Mouse (Mus musculus): ENCODE data around the gene Rasal1. TPM values are rescaled to one million over a fixed set of nuclear protein-coding genes. Genes with fewer than 3 reads are reported as not detected.

Gene Rasal1
- total and polyA plus RNA-seq, 3 experiments = 0.33 TPM; not detected in 2

DNA sequence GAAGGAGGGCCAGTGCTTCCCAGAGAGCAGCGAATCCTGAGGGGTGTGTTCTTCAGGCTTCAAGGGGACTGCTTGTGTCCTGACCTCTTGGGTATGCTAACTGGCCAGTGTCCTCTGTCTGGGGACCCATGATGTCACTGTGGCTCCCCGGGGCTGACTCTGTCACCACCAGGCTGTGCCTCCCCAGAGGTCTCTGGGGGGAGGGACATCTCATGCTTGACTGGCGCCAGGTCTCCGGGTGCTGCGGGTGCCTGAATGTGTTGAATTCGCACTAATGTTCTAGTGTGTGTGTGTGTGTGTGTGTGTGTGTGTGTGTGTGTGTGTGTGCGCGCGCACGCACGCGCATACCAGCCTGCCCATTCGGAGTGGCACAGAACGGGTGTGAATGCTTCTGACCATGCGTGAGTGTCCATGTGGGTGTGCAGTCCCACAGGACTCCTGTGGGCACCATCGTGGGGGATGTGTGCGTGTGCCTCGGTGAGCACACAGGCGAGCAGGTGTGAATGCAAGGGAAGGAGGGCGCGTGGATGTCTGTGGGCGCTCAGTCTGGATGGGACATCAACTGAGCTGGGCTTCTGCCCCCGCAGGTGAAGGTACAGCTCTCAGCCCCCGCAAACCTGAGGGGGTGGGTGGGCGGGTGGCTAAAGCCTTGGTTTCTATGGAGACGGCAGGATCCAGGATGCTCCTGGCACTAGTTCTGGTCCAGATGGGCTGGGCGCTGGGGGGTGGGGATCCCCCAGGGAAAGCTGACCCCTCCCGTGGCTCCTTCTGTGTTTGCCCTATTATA is 4.5 kb downstream of the Rasal1 start:
- Histone ChIP-seq H3K27me3 (ENCODE audit: control insufficient read depth, insufficient read depth, low read length) (peaks cover 4% of the 10 kb centered on the region), H3K4me3 (no peak overlapping the region), H3K27ac (no peak overlapping the region), H3K36me3 (ENCODE audit: control insufficient read depth, insufficient read depth, low read length) (no peaks in the 10 kb centered on the region), H3K79me2 (replicated peaks; ENCODE audit: control insufficient read depth, insufficient read depth, low read length) (no peaks in the 10 kb centered on the region), H3K9ac (ENCODE audit: low read depth, low read length) (no peak overlapping the region), H3K4me1 (ENCODE audit: control insufficient read depth, insufficient read depth, low read length) (0 out of 2 replicates have a peak, but pooled peaks cover 1% of the 10 kb centered on the region)
- DNase-seq = no peak
- intact Hi-C loops (cut with DNase I) = no loop called here
- 81% methylated on average over 28 of the region's 28 CpGs for WGBS
- no peak for TF ChIP-seq EP300 (IDR thresholded peaks at IDR 0.05; ENCODE audit: insufficient read depth, low read depth, low read length)

DNA sequence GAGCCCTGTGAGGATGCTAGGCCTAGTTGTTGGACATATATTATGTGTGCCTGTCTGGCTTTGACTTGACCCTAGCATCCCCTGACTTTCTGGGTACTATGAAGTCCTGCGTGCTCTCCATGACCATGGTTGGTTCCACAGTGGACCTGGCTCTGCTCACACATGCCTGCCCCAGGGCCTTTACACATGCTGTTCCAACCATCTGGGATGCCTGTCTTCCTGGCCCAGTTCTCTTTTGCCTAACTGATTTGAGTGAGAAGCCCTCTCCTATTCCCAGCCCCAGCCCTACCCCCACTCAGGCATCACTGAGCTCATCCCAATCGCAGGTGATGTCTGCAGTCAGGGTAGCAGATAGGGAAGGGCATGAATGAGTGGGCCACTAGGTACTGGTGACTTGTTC is 5.3 kb downstream of the Rasal1 start:
- Histone ChIP-seq H3K79me2 (replicated peaks; ENCODE audit: control insufficient read depth, insufficient read depth, low read length) (no peaks in the 10 kb centered on the region), H3K4me3 (no peak overlapping the region), H3K27me3 (ENCODE audit: control insufficient read depth, insufficient read depth, low read length) (peaks cover 1% of the 10 kb centered on the region; the same call in 1 of the 2 replicates), H3K36me3 (ENCODE audit: control insufficient read depth, insufficient read depth, low read length) (no peaks in the 10 kb centered on the region), H3K4me1 (ENCODE audit: control insufficient read depth, insufficient read depth, low read length) (no peaks in the 10 kb centered on the region), H3K9ac (ENCODE audit: low read depth, low read length) (no peak overlapping the region), H3K27ac (no peak overlapping the region)
- TF ChIP-seq EP300 (IDR thresholded peaks at IDR 0.05; ENCODE audit: insufficient read depth, low read depth, low read length) (no peak), CTCF (IDR thresholded peaks at IDR 0.05) (no peak), POLR2A (IDR thresholded peaks at IDR 0.05; ENCODE audit: insufficient read depth, low read depth, low read length) (no peak)
- intact Hi-C loops (cut with DNase I) = no loop called here
- no peak for DNase-seq
- 92% methylated on average over 2 of the region's 2 CpGs for WGBS

DNA sequence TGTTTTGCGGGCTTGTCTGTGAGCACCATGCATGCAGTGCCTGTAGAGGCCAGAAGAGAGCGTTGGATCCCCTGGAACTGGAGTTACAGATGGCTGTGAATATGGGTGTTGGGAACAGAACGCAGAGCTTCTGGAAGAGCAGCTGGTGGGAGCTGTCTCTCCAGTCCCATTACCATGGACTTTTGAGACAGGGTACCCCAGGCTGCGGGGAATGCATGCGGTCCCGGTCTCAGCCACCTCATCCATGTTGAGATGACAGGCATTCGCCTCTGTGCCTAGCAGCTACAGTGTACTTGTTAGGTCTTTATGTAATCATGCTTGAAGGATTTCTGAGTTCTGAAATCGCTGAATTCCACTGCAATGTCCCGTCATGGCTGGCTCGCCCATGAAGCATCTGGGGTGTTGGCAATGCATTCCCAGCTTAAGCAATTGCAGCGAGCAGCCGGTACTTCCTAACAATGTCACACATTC is 7.7 kb downstream of the Rasal1 start:
- DNase-seq = peak in 1 of 2 experiments; percentile 32
- no peak overlapping the region for H3K9ac ChIP-seq (ENCODE audit: low read depth, low read length)
- intact Hi-C loops (cut with DNase I) = no loop called here
- 74% methylated on average over 12 of the region's 12 CpGs for WGBS
- H3K27ac ChIP-seq = no peak overlapping the region
- no peaks in the 10 kb centered on the region for H3K27me3 ChIP-seq (ENCODE audit: control insufficient read depth, insufficient read depth, low read length)
- no peaks in the 10 kb centered on the region for H3K36me3 ChIP-seq (ENCODE audit: control insufficient read depth, insufficient read depth, low read length)
- TF ChIP-seq CTCF (IDR thresholded peaks at IDR 0.05) = no peak
- no peak for TF ChIP-seq POLR2A (IDR thresholded peaks at IDR 0.05; ENCODE audit: insufficient read depth, low read depth, low read length)
- no peak for TF ChIP-seq EP300 (IDR thresholded peaks at IDR 0.05; ENCODE audit: insufficient read depth, low read depth, low read length)
- H3K4me3 ChIP-seq = no peak overlapping the region
- H3K79me2 ChIP-seq (replicated peaks; ENCODE audit: control insufficient read depth, insufficient read depth, low read length) = no peaks in the 10 kb centered on the region
- H3K4me1 ChIP-seq (ENCODE audit: control insufficient read depth, insufficient read depth, low read length) = no peaks in the 10 kb centered on the region

DNA sequence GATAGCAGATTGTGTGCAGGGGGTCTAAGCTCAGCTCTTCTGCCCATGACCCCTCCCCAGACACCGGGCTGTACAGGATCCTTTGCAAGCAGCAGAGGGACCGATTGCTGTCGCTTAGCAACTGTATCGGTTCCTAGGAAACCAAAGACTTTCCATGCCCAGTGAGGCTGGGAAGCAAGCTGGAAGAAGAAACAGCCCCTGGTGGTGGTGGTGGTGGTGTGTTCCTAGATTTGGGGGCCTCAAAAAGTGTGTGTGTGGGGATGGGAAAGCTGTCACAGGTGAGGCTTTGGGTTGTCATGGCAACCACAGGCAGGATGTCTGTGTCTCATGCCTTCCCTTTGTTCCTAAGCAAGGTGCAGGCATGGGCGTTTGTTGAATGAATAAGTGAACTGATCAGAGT is 12.2 kb downstream of the Rasal1 start:
- no peaks in the 10 kb centered on the region for H3K79me2 ChIP-seq (replicated peaks; ENCODE audit: control insufficient read depth, insufficient read depth, low read length)
- 42% methylated on average over 5 of the region's 5 CpGs for WGBS
- intact Hi-C loops (cut with DNase I) = no loop called here
- no peaks in the 10 kb centered on the region for H3K27me3 ChIP-seq (ENCODE audit: control insufficient read depth, insufficient read depth, low read length)
- no peaks in the 10 kb centered on the region for H3K36me3 ChIP-seq (ENCODE audit: control insufficient read depth, insufficient read depth, low read length)
- no peak overlapping the region for H3K9ac ChIP-seq (ENCODE audit: low read depth, low read length)
- TF ChIP-seq CTCF (IDR thresholded peaks at IDR 0.05) = no peak
- no peak for TF ChIP-seq POLR2A (IDR thresholded peaks at IDR 0.05; ENCODE audit: insufficient read depth, low read depth, low read length)
- no peak overlapping the region for H3K4me3 ChIP-seq
- no peak overlapping the region for H3K27ac ChIP-seq
- no peaks in the 10 kb centered on the region for H3K4me1 ChIP-seq (ENCODE audit: control insufficient read depth, insufficient read depth, low read length)
- DNase-seq = no peak

DNA sequence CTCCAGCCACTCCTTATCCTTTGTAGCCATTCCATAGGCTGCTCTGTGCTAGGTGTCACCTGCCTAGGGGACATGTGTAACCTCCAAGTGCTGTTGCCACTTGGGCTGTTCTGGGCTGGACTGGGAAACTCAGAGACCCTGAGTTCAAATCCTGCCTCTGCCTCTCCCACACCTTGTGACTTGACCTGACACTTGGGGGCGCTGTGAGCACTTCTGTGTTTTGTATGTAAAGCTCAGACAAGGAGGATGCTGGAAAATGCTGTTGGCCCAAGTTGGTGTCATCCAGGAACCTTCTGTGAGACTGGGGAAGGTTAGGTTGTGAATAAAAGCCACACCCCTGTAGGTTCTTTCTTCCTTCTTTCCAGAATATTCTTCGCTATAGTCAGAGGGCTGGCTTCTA is 16.3 kb downstream of the Rasal1 start:
- H3K27me3 ChIP-seq (ENCODE audit: control insufficient read depth, insufficient read depth, low read length) = no peaks in the 10 kb centered on the region
- H3K4me3 ChIP-seq = no peak overlapping the region
- no peak overlapping the region for H3K9ac ChIP-seq (ENCODE audit: low read depth, low read length)
- H3K4me1 ChIP-seq (ENCODE audit: control insufficient read depth, insufficient read depth, low read length) = no peaks in the 10 kb centered on the region
- H3K27ac ChIP-seq = no peak overlapping the region
- 55% methylated on average over 2 of the region's 2 CpGs for WGBS
- TF ChIP-seq CTCF (IDR thresholded peaks at IDR 0.05) = no peak
- no peak for TF ChIP-seq POLR2A (IDR thresholded peaks at IDR 0.05; ENCODE audit: insufficient read depth, low read depth, low read length)
- TF ChIP-seq EP300 (IDR thresholded peaks at IDR 0.05; ENCODE audit: insufficient read depth, low read depth, low read length) = no peak
- no peak for DNase-seq
- no peaks in the 10 kb centered on the region for H3K79me2 ChIP-seq (replicated peaks; ENCODE audit: control insufficient read depth, insufficient read depth, low read length)
- intact Hi-C loops (cut with DNase I) = no loop called here
- H3K36me3 ChIP-seq (ENCODE audit: control insufficient read depth, insufficient read depth, low read length) = no peaks in the 10 kb centered on the region

DNA sequence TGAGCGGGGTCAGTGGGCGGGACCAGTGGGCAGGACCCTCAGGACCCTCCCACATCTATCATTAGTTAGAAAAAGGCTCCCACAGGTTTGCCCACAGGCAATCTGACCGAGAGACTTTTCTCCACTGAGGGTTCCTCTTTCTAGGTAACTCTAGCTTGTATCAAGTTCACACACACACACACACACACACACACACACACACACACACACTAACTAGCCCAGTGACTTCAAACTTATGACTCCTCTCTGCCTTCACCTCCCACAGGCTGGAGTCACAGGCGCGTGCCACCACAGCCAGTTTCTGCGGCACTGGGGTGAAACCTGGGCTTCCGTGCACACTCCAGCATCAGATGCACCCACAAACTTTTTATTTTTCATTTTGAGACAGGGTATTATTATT is 20.1 kb downstream of the Rasal1 start:
- intact Hi-C loops (cut with DNase I) = no loop called here
- no peaks in the 10 kb centered on the region for H3K27me3 ChIP-seq (ENCODE audit: control insufficient read depth, insufficient read depth, low read length)
- TF ChIP-seq CTCF (IDR thresholded peaks at IDR 0.05) = no peak
- TF ChIP-seq EP300 (IDR thresholded peaks at IDR 0.05; ENCODE audit: insufficient read depth, low read depth, low read length) = no peak
- no peak for TF ChIP-seq POLR2A (IDR thresholded peaks at IDR 0.05; ENCODE audit: insufficient read depth, low read depth, low read length)
- H3K27ac ChIP-seq = no peak overlapping the region
- no peaks in the 10 kb centered on the region for H3K36me3 ChIP-seq (ENCODE audit: control insufficient read depth, insufficient read depth, low read length)
- 70% methylated on average over 7 of the region's 7 CpGs for WGBS
- no peaks in the 10 kb centered on the region for H3K4me1 ChIP-seq (ENCODE audit: control insufficient read depth, insufficient read depth, low read length)
- DNase-seq = no peak
- no peak overlapping the region for H3K9ac ChIP-seq (ENCODE audit: low read depth, low read length)
- no peak overlapping the region for H3K4me3 ChIP-seq
- H3K79me2 ChIP-seq (replicated peaks; ENCODE audit: control insufficient read depth, insufficient read depth, low read length) = no peaks in the 10 kb centered on the region

All from heart, adult 2 months (tissue).